Mouse (Mus musculus): ENCODE results near the gene Dusp12. TPM values are rescaled to one million over a fixed set of nuclear protein-coding genes. Genes with fewer than 3 reads are reported as not detected.

Gene Dusp12
- polyA plus RNA-seq, 1 experiment = 32.5 TPM

DNA sequence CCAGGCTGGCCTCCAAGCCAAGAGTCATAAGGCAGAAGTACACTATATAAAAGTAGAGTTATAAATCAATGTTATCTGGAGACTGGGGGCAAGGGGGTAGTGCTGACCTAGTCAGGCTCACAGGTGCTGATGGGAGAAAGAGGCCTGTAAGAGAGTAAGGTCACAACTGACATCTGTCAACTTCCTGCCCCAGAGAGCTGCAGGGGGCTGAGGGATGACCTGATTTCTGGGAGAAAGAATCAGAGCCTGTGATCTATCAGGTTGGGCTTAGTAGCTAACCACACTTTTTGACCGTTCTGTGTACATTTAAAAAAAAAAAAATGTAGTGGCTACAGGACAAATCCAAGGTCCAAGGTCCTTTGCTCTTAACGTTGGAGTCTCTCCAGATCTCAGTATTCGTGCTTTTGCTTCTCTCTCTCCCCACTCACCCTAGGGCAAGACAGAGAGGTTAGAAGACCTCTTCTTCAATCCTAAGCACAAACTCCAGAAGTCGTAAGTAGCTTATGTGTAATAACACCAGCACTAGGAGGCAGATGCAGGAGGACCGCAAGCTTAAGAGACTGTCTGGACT, 2.3 kb downstream of the Dusp12 start:
- Histone ChIP-seq H3K4me3 (ENCODE audit: insufficient read depth, low read length) (no peak overlapping the region), H3K27ac (ENCODE audit: insufficient read depth, low read length) (no peak overlapping the region), H3K4me1 (ENCODE audit: control insufficient read depth, insufficient read depth, low read length) (peaks cover 2% of the 10 kb centered on the region; the same call in 1 of the 2 replicates)
- TF ChIP-seq CTCF (IDR thresholded peaks at IDR 0.05; ENCODE audit: extremely low read depth, insufficient read depth, low read length) = no peak
- no peak for TF ChIP-seq POLR2A (IDR thresholded peaks at IDR 0.05; ENCODE audit: extremely low read depth, insufficient read depth, low read length)

DNA sequence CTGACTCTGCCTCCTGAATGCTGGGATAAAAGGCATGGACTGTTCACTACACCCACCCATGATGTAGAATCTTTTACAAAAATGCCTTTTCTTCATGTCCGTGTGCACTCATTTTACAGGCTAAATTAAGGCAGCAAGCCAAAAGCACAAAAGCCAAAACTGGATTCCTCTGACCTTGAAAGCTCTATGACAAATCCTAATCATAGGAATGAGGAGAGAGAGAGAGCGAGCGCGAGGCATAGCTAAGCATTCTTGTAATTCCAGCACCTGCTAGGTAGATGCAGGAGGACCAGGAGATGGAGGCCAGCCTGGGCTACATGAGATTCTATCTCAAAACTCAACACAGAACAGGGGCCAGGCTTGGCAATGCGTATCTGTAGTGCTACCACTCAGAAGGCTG, 8.4 kb downstream of the Dusp12 start:
- H3K27ac ChIP-seq (ENCODE audit: insufficient read depth, low read length) = no peak overlapping the region
- no peak overlapping the region for H3K4me3 ChIP-seq (ENCODE audit: insufficient read depth, low read length)
- H3K4me1 ChIP-seq (ENCODE audit: control insufficient read depth, insufficient read depth, low read length) = peaks cover 1% of the 10 kb centered on the region; the same call in 1 of the 2 replicates
- TF ChIP-seq POLR2A (IDR thresholded peaks at IDR 0.05; ENCODE audit: extremely low read depth, insufficient read depth, low read length) = no peak
- no peak for TF ChIP-seq CTCF (IDR thresholded peaks at IDR 0.05; ENCODE audit: extremely low read depth, insufficient read depth, low read length)

DNA sequence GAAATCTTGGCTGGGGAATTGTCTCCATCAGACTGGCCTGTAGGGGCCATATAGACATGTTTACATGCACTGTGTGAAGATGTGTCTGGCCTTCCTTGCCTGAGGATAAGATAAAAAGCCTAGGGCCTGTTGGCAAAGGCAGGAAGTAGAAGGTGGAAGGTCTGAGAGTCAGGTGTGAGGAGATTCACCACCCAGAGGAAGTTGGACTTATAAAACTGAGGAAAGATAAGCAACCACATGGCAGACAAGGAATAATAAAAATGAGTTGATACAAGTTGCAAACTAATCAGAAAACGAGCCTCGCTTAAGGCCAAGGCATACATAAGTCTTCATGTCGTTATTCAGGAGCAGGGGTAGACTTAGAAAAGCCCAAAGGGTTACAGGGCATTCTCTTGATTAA, 9.7 kb downstream of the Dusp12 start:
- peaks cover 1% of the 10 kb centered on the region; the same call in 1 of the 2 replicates for H3K4me1 ChIP-seq (ENCODE audit: control insufficient read depth, insufficient read depth, low read length)
- no peak overlapping the region for H3K27ac ChIP-seq (ENCODE audit: insufficient read depth, low read length)
- H3K4me3 ChIP-seq (ENCODE audit: insufficient read depth, low read length) = no peak overlapping the region
- no peak for TF ChIP-seq POLR2A (IDR thresholded peaks at IDR 0.05; ENCODE audit: extremely low read depth, insufficient read depth, low read length)
- TF ChIP-seq CTCF (IDR thresholded peaks at IDR 0.05; ENCODE audit: extremely low read depth, insufficient read depth, low read length) = no peak

DNA sequence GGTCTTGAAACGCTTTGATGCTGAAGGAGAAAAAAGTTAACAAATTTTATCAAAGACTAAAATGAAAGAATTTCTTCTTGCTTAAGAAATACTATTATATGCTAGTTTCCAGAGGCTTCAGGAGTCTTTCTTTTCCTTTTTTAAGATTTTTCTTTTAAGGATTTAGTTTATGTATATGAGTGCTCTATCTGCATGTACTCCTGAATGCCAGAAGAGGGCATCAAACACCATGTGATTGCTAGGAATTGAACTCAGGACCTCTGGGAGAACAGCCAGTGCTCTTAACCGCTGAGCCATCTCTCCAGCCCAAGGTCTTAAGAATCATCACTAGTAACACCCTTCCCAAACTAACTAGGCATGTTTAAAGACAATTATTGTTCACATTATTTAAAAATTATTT, 13.4 kb downstream of the Dusp12 start:
- Histone ChIP-seq H3K27ac (ENCODE audit: insufficient read depth, low read length) (no peak overlapping the region), H3K4me1 (ENCODE audit: control insufficient read depth, insufficient read depth, low read length) (peaks cover 1% of the 10 kb centered on the region; the same call in 1 of the 2 replicates), H3K4me3 (ENCODE audit: insufficient read depth, low read length) (no peak overlapping the region)
- TF ChIP-seq POLR2A (IDR thresholded peaks at IDR 0.05; ENCODE audit: extremely low read depth, insufficient read depth, low read length) = no peak
- no peak for TF ChIP-seq CTCF (IDR thresholded peaks at IDR 0.05; ENCODE audit: extremely low read depth, insufficient read depth, low read length)

DNA sequence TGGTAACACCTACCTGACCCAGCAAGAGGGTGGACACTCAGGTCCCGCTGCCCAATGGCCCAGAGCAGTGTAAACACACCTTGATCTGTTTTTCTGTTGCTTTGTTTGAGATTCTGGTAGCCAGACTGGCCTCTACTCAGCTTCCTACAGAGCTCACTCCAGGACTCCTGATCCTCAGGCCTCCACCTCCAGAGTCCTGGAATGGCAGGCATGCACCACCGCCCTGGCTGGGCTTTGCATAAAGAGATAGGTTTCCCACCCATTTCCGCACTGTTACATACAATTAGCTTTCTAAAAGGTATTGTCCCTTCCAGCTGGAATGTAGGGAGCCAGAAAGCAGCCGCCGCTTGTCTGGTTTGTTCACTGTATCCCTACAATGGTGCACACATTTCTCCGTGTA, 13.9 kb downstream of the Dusp12 start:
- H3K4me1 ChIP-seq (ENCODE audit: control insufficient read depth, insufficient read depth, low read length) = peaks cover 1% of the 10 kb centered on the region; the same call in 1 of the 2 replicates
- no peak overlapping the region for H3K4me3 ChIP-seq (ENCODE audit: insufficient read depth, low read length)
- no peak for TF ChIP-seq CTCF (IDR thresholded peaks at IDR 0.05; ENCODE audit: extremely low read depth, insufficient read depth, low read length)

DNA sequence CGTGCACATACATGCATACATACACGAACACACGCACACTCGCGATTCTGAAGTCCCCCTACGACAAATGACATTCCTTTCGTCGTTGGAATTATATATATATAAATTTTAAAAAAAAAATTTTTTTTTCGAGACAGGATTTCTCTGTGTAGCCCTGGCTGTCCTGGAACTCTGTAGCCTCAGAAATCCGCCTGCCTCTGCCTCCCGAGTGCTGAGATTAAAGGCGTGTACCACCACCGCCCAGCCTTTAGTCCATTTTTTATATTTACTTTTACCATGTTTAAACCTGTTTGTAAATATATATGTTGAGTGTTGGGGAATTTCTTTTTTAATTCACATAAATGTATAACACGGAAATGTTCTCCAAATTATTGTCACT, 16.4 kb downstream of the Dusp12 start:
- peak overlapping the region; percentile 80 for H3K4me3 ChIP-seq (ENCODE audit: insufficient read depth, low read length)
- TF ChIP-seq POLR2A (IDR thresholded peaks at IDR 0.05; ENCODE audit: extremely low read depth, insufficient read depth, low read length) (no peak), CTCF (IDR thresholded peaks at IDR 0.05; ENCODE audit: extremely low read depth, insufficient read depth, low read length) (no peak)
- H3K27ac ChIP-seq (ENCODE audit: insufficient read depth, low read length) = no peak overlapping the region
- H3K4me1 ChIP-seq (ENCODE audit: control insufficient read depth, insufficient read depth, low read length) = peaks cover 1% of the 10 kb centered on the region; the same call in 1 of the 2 replicates

More for the DNA sequence above, 13.9 kb downstream of the Dusp12 start:
- H3K27ac ChIP-seq (ENCODE audit: insufficient read depth, low read length) = no peak overlapping the region

DNA sequence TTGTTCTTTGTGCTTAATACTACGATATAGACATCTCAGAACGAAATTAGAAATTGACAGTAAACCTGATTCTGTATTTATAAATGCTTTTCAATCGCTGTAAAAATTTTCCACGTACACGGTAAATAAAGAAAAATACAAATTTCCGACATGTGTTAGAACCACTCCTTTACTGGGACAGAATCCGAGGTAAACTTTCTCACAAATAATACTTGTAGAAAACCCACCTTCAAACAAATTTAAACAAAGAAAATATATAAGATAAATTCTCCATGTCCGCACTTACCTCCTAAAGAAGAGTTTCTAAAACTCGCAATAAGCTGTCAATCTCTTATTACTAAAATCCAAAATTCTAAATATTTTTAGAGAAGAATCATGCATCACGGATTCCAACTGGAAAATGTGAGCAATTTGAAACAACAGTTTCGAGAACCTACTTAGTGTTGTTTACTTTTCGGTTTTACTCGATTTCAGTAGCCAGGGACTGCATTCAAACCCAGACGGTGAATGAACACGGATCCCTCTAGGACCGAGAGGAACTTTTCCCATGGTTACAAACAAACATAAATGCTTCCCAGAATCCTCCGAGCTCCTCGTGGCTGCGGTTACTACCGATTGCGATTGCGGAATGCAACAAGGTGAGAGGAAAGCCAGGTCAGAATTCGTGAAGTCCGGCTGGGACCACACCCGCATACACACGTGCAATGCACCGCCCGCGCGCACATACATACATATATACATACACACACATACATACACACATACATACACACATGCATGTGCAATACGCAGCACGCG, 17.0 kb downstream of the Dusp12 start:
- TF ChIP-seq POLR2A (IDR thresholded peaks at IDR 0.05; ENCODE audit: extremely low read depth, insufficient read depth, low read length) (no peak), CTCF (IDR thresholded peaks at IDR 0.05; ENCODE audit: extremely low read depth, insufficient read depth, low read length) (no peak)
- Histone ChIP-seq H3K27ac (ENCODE audit: insufficient read depth, low read length) (no peak overlapping the region), H3K4me3 (ENCODE audit: insufficient read depth, low read length) (peak overlapping the region; percentile 89), H3K4me1 (ENCODE audit: control insufficient read depth, insufficient read depth, low read length) (no peaks in the 10 kb centered on the region)

DNA sequence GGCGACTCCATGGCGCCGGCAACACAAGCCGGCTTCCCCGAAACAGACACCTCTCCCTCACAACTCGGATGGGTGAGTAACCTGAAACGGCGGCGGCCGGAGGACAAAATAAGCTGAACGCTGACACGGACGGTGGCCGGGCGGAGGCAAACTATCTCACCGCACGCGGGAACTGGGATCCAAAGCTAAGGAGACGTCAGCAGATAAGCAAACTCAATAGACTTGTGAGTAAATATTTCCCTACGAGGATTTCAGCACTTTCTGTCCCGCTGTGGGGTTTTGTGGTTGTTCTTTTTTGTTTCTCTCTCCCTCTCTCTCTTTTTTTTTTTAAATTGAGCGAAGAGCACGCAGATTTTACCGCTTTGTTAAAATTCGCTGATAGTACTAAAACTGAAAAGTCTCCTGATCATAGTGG, 17.6 kb downstream of the Dusp12 start, which contains the start of gene Atf6:
Atf6 (minus strand) TSS at position 81 of the 415 bp plus-strand sequence.
- TF ChIP-seq POLR2A (IDR thresholded peaks at IDR 0.05; ENCODE audit: extremely low read depth, insufficient read depth, low read length) = peak; percentile 52; the same call in 1 of the 2 replicates
- no peak for TF ChIP-seq CTCF (IDR thresholded peaks at IDR 0.05; ENCODE audit: extremely low read depth, insufficient read depth, low read length)
- H3K4me3 ChIP-seq (ENCODE audit: insufficient read depth, low read length) = peak within 1 kb of the TSS; percentile 89
- peak within 1 kb of the TSS; percentile 32 for H3K27ac ChIP-seq (ENCODE audit: insufficient read depth, low read length)
- no peaks in the 10 kb centered on the region; the same call in 1 of the 2 replicates for H3K4me1 ChIP-seq (ENCODE audit: control insufficient read depth, insufficient read depth, low read length)

DNA sequence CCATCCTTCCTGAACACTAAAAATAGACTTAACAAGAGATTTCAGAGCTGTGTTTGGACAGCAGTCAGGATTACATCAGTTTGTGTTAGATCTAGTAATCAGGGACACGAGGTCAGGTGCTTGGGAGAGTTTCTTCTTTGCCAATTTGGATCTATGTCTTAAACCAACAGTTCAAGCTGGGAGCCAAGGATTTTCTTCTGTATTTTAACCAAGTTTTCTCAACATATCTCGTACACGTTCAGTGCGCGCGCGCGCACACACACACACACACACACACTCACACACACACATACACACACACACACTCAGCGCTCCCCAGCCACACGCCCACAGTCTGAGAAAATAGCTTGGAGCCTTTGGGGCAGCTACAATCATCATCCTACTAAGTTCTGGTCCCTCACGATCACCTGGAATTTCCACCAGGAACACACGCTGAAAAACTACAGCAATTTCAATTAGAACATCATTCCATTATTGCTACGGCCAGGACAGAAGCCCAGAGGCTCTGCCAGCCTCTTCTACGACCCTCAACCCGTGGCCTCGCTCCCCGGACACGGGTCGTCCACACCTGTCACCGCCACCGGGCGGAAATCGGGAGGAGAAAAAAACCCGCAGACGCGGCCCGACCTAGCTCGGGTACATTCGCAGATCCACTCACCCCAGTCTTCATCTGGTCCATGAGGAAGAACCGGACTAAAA, 18.2 kb downstream of the Dusp12 start:
- Histone ChIP-seq H3K27ac (ENCODE audit: insufficient read depth, low read length) (peak overlapping the region; percentile 32), H3K4me1 (ENCODE audit: control insufficient read depth, insufficient read depth, low read length) (no peaks in the 10 kb centered on the region; the same call in 1 of the 2 replicates), H3K4me3 (ENCODE audit: insufficient read depth, low read length) (peak overlapping the region; percentile 89)
- TF ChIP-seq CTCF (IDR thresholded peaks at IDR 0.05; ENCODE audit: extremely low read depth, insufficient read depth, low read length) (no peak), POLR2A (IDR thresholded peaks at IDR 0.05; ENCODE audit: extremely low read depth, insufficient read depth, low read length) (no peak)

All from cortical plate, adult 2 months (tissue).